Mouse (Mus musculus) CD8-positive naive resting alpha-beta T cell, adult 2 months (primary cell): ENCODE data around the gene Klc4.
A peak's percentile ranks its signal among the peaks of the same experiment; 100 is the strongest.

Experiments used
- DNase-seq, 2 experiments: peaks; one replicate each; pipeline ENCODE4 v3.0.0; 2022; ENCODE audit warnings: low read depth in 2 of 2, low spot score in 2 of 2

Klc4 gene

GRCm38 (mm10) chr17:46656054-46656453 is 10.2 kb upstream of the Klc4 start:
- no peak for DNase-seq

GRCm38 (mm10) chr17:46651755-46652547 is 6.1 kb upstream of the Klc4 start:
- DNase-seq, result no peak

- no peak for DNase-seq
These were observed 5.5 kb upstream of the Klc4 start for GRCm38 (mm10) chr17:46651292-46651691.

GRCm38 (mm10) chr17:46650232-46651031 is 4.6 kb upstream of the Klc4 start, which contains the start of gene Cul7:
Gene Cul7, plus strand, starts transcription at chr17:46650337.
- peak; percentile 71 for DNase-seq

GRCm38 (mm10) chr17:46649811-46650210 is 4.0 kb upstream of the Klc4 start:
- DNase-seq, result no peak

GRCm38 (mm10) chr17:46648436-46648835 is 2.6 kb upstream of the Klc4 start:
- no peak for DNase-seq

GRCm38 (mm10) chr17:46647279-46647678 is 1.5 kb upstream of the Klc4 start:
- no peak for DNase-seq

GRCm38 (mm10) chr17:46646322-46646662 is 470 bp upstream of the Klc4 start:
- DNase-seq, result no peak

GRCm38 (mm10) chr17:46644916-46645475 is 826 bp downstream of the Klc4 start:
- DNase-seq, result no peak

- no peak for DNase-seq
These were observed 1.5 kb downstream of the Klc4 start for GRCm38 (mm10) chr17:46644152-46644805.

- no peak for DNase-seq
These were observed 3.8 kb downstream of the Klc4 start for GRCm38 (mm10) chr17:46642060-46642459.

GRCm38 (mm10) chr17:46639929-46640328 is 5.9 kb downstream of the Klc4 start:
- no peak for DNase-seq

- DNase-seq, result peak; percentile 37 to 45
These were observed 8.8 kb downstream of the Klc4 start for GRCm38 (mm10) chr17:46636831-46637523.

- DNase-seq, result no peak
These were observed 16.0 kb downstream of the Klc4 start for GRCm38 (mm10) chr17:46629685-46630441.

- DNase-seq, result no peak
These were observed 16.8 kb downstream of the Klc4 start, which contains the start of gene Ptk7 for GRCm38 (mm10) chr17:46628791-46629684. Gene Ptk7, minus strand, starts transcription at chr17:46629504.

- no peak for DNase-seq
These were observed 17.4 kb downstream of the Klc4 start for GRCm38 (mm10) chr17:46628471-46628790.

- no peak for DNase-seq
These were observed 18.4 kb downstream of the Klc4 start for GRCm38 (mm10) chr17:46627409-46627808.

GRCm38 (mm10) chr17:46624598-46624997 is 21.2 kb downstream of the Klc4 start:
- DNase-seq, result no peak
